Mouse (Mus musculus) hindbrain, postnatal 0 days (tissue): ENCODE measurements around the gene Cntnap1. TPM values are rescaled to one million over a fixed set of nuclear protein-coding genes. Genes with fewer than 3 reads are reported as not detected.
"Not testable (repeated sequence)": the region's sequence is repeated elsewhere in the genome, so short reads cannot be mapped to it uniquely, and the experiment has no call there.

Source experiments
- ATAC-seq: fragments of 200-750 bp; cut with Nextera tagmentation; 2 replicates; pipeline ENCODE4 v1.8.0; 2017; ENCODE audit warnings: mild to moderate bottlenecking, moderate TSS enrichment, moderate library complexity
- DNase-seq: peaks from one replicate; pipeline ENCODE4 v3.0.0-alpha.2; 2015; ENCODE audit warnings: low spot score
- H3K27ac ChIP-seq: fragments of 300-500 bp; sonication (generic); 2 replicates; pipeline ENCODE4 v1.5.1; 2014; ENCODE audit warnings: mild to moderate bottlenecking
- H3K27me3 ChIP-seq: fragments of 300-500 bp; sonication (generic); 2 replicates; pipeline ENCODE4 v1.6.1; 2014; ENCODE audit warnings: low read length, mixed read lengths; ENCODE audit not compliant: insufficient read depth
- H3K36me3 ChIP-seq: fragments of 300-500 bp; sonication (generic); 2 replicates; pipeline ENCODE4 v1.6.1; 2014; ENCODE audit warnings: low read length, mixed read lengths; ENCODE audit not compliant: insufficient read depth
- H3K4me1 ChIP-seq: fragments of 300-500 bp; sonication (generic); 2 replicates; pipeline ENCODE4 v1.6.1; 2014; ENCODE audit warnings: antibody characterized with exemption, low read length, mixed read lengths; ENCODE audit not compliant: insufficient read depth
- H3K4me2 ChIP-seq: fragments of 300-500 bp; sonication (generic); 2 replicates; pipeline ENCODE4 v1.6.1; 2014; ENCODE audit warnings: low read depth, mild to moderate bottlenecking, low read length, moderate library complexity, mixed read lengths
- H3K4me3 ChIP-seq: fragments of 300-500 bp; sonication (generic); 2 replicates; pipeline ENCODE4 v1.5.1; 2014; ENCODE audit warnings: low read length
- H3K9ac ChIP-seq: fragments of 300-500 bp; sonication (generic); replicated peaks from 2 replicates; pipeline ENCODE4 v1.6.1; 2014; ENCODE audit warnings: mild to moderate bottlenecking, low read length, moderate library complexity, mixed read lengths
- H3K9me3 ChIP-seq: fragments of 300-500 bp; sonication (generic); 2 replicates; pipeline ENCODE4 v1.6.1; 2016; ENCODE audit warnings: low read length, mixed read lengths
- CTCF ChIP-seq: IDR thresholded peaks from 2 replicates; pipeline ENCODE4 v1.5.1; 2016; ENCODE audit warnings: antibody characterized with exemption, control low read depth, low read depth
- WGBS: fragments of 180-500 bp; shearing (Covaris S2); extraction: QIAGEN DNeasy Blood & Tissue Kit; methylation state at CpG from one replicate; pipeline ENCODE4 v1.1.7; 2014; 5-methylcytosine and 5-hydroxymethylcytosine counted together
- polyA plus RNA-seq: library from polyadenylated mRNA; unstranded; fragments of >200 nt; fragmentation: Nextera tagmentation; extraction: Ambion mirVana; gene quantifications from 2 replicates; pipeline ENCODE4 v1.2.1, GENCODE M21; 2015
- total RNA-seq: library from RNA; depleted of rRNA; stranded (reverse); fragments of >200 nt; gene quantifications from 2 replicates; pipeline ENCODE4 v1.2.3, GENCODE M21; 2014

Cntnap1 gene
- total and polyA plus RNA-seq, 2 experiments from 2014 or later = 6.5 to 28.9 TPM

DNA sequence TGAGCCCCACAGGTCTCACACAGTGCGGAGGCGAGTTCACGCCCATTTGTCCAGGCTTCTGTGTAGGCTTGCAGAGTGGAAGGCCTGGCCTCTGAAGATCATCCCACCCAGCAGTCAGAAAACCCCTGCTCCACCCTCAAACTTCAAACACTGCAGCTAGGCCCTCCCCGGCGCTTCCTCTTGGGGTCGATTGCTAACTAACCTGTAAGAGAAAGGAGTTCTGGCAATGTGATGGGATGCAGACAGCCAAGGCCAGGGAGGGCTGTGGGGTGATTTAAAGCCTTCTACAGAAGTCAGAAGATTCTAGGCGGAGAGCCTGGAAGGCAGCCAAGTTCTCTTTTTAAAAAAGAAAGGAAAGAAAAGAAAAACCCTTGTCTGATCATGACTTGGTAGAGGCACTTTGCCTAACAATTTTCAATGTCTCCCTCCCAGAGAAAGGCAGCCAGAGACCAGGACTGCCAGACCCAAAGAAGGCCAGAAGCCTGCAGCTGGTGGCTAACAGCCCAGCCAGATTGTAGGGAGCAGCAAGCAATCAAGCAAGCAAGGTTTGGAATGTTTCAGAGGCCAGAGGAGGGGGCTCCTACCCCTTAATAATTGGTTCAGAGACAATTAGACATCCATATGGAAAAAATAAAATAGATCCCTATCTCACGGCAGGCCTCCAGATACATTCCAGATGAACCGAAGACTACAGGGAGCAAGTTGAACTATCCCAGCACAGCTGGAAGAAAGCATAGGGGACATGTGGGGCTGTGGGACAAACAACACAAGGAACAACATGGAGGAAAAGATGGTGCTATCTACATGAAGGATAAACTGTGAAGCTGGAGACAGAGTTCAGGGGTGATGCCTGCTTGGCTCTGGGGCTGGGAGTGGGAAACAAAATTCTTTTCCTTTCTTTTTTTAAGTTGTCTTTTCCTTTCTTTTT is 20.9 kb upstream of the Cntnap1 start:
- no peak for TF ChIP-seq CTCF
- DNase-seq (peak; percentile 69), ATAC-seq (no peak)
- Histone ChIP-seq H3K4me1 (no peaks in the 10 kb centered on the region), H3K9me3 (no peaks in the 10 kb centered on the region), H3K4me2 (no peak overlapping the region), H3K9ac (no peak overlapping the region), H3K27ac (peak overlapping the region; percentile 41), H3K4me3 (no peak overlapping the region), H3K27me3 (no peaks in the 10 kb centered on the region), H3K36me3 (no peaks in the 10 kb centered on the region)
- 41% methylated on average over 9 of the region's 9 CpGs for WGBS

DNA sequence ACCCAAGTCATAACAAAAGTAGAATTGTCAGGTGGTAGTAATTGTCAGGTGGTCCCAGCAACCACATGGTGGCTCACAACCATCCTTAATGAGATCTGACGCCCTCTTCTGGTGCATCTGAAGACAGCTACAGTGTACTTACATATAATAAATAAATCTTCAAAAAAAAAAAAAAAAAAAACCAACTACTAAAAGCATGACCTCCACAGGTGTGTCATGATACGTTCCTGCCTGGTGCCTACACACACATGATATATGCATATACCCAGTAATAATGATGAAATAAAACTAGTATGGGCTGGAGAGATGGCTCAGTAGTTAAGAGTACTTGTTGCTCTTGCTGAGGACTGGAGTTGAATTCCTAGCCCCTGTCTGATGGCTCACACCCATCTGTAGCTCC is 19.3 kb upstream of the Cntnap1 start:
- Histone ChIP-seq H3K27me3 (no peaks in the 10 kb centered on the region), H3K27ac (no peak overlapping the region), H3K36me3 (no peaks in the 10 kb centered on the region), H3K4me2 (no peak overlapping the region), H3K4me1 (no peaks in the 10 kb centered on the region), H3K4me3 (no peak overlapping the region), H3K9me3 (no peaks in the 10 kb centered on the region), H3K9ac (no peak overlapping the region)
- WGBS = 50% methylated on average over 2 of the region's 2 CpGs
- TF ChIP-seq CTCF = no peak
- DNase-seq = no peak
- no peak for ATAC-seq

DNA sequence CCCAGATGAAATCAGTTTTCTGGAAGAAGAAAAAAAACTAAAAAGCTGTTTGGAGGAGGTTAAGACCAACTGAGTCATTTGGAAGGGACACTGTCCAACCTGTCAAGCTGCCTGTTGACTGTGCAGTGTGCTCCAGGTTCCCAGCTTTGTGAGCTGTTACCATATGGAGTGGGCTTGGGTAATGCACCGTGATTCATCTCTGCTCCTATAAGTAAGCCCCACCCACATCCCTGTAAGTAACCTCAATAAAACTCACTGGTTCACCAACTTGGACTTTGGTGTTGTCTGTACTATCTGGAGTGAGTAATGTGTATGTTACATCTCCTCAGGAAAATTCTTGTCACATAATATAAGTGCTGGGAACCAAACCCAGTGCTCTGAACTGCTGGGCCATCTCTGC is 17.5 kb upstream of the Cntnap1 start:
- no peak overlapping the region for H3K4me3 ChIP-seq
- no peaks in the 10 kb centered on the region for H3K36me3 ChIP-seq
- H3K27me3 ChIP-seq = no peaks in the 10 kb centered on the region
- DNase-seq (no peak), ATAC-seq (no peak)
- no peak overlapping the region for H3K27ac ChIP-seq
- H3K9ac ChIP-seq = no peak overlapping the region
- no peak overlapping the region for H3K4me2 ChIP-seq
- no peaks in the 10 kb centered on the region for H3K9me3 ChIP-seq
- no peaks in the 10 kb centered on the region for H3K4me1 ChIP-seq
- 81% methylated on average over 1 of the region's 1 CpGs for WGBS
- TF ChIP-seq CTCF = no peak

DNA sequence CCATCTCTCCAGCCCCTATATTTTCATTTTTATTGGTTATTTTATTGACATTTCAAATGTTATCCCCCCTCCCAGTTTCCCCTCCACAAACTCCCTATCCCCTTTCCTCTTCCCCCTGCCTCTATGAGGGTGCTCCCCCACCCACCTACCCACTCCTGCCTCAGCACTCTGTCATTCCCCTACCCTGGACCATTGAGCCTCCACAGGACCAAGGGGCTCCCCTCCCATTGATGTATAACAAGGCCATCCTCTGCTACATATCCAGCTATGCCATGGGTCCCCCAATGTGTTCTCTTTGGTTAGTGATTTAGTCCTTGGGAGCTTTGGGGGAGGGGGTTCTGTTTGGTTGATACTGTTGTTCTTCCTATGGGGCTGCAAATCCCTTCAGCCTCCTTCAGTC is 15.7 kb upstream of the Cntnap1 start:
- Histone ChIP-seq H3K9me3 (no peaks in the 10 kb centered on the region), H3K4me2 (no peak overlapping the region), H3K27ac (no peak overlapping the region), H3K4me1 (no peaks in the 10 kb centered on the region), H3K4me3 (no peak overlapping the region), H3K36me3 (no peaks in the 10 kb centered on the region), H3K9ac (no peak overlapping the region), H3K27me3 (no peaks in the 10 kb centered on the region)
- no peak for TF ChIP-seq CTCF
- DNase-seq (no peak), ATAC-seq (no peak)

DNA sequence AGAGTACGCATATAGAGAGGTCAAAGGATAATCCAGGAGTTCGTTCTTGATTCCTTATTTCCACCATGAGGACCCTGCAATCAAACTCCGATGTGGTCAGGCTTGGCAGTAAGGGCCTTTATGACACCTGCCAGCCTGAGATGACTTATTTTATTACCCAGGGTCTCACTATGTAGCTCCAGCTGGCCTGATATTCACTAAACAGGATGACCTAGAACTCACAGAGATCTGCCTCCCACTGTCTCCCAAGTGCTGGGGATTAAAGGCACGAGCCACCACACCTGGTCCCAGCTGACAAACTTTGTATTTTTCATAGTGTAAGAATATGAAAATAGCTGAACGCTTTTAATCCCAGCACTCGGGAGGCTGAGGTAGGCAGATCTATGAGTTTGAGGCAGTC is 15.2 kb upstream of the Cntnap1 start:
- Histone ChIP-seq H3K27me3 (no peaks in the 10 kb centered on the region), H3K4me1 (no peaks in the 10 kb centered on the region), H3K9ac (no peak overlapping the region), H3K9me3 (no peaks in the 10 kb centered on the region), H3K36me3 (no peaks in the 10 kb centered on the region), H3K4me2 (peak overlapping the region; percentile 62; the same call in 1 of the 2 replicates), H3K27ac (0 out of 2 replicates have a peak overlapping the region, but pooled peaks have one; percentile 79), H3K4me3 (no peak overlapping the region)
- no peak for TF ChIP-seq CTCF
- WGBS = 68% methylated on average over 6 of the region's 6 CpGs
- DNase-seq (no peak), ATAC-seq (no peak)

DNA sequence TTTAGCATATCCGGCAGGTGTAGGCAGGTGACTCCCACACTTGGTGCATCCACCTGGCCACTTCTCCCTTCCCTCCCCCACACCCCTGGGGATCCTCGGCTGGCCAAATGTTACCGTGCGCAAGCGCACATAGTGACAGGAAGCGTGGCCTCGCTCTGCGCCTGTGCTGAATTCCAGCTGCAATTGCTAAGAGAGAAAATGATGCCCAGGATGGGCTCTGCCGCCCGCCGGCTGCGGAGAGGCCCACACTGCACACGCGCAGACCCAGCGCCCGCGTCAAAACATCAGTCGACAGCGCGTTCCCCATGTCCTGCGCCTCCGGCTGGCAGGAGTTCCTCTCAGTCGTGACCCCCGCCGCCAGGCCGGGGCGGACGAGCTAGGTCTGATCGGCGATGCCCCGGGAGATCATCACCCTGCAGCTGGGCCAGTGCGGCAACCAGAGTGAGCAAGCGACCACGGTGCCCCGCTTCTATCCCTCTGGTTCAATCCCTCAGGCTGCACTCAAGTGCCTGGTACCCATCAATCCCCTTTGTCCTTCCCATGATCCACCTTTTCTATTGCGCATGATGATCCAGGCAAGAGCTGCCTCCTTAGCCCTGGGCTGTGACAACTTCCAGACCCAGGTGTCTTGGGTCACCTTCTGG is 14.5 kb upstream of the Cntnap1 start, which contains the start of gene Tubg2:
Gene Tubg2, plus strand, starts transcription at position 180 of the 644 bp plus-strand sequence.
- peak; percentile 93 for DNase-seq
- no peak for TF ChIP-seq CTCF
- Histone ChIP-seq H3K36me3 (no peaks in the 10 kb centered on the region), H3K27me3 (no peaks in the 10 kb centered on the region), H3K27ac (peak within 1 kb of the TSS; percentile 79), H3K4me1 (no peaks in the 10 kb centered on the region), H3K4me3 (peak within 1 kb of the TSS; percentile 33), H3K9ac (peak within 1 kb of the TSS; percentile 59), H3K9me3 (no peaks in the 10 kb centered on the region), H3K4me2 (peak within 1 kb of the TSS; percentile 62)
- WGBS = under 1% methylated on average over 36 of the region's 36 CpGs
- ATAC-seq = peak; percentile 95

DNA sequence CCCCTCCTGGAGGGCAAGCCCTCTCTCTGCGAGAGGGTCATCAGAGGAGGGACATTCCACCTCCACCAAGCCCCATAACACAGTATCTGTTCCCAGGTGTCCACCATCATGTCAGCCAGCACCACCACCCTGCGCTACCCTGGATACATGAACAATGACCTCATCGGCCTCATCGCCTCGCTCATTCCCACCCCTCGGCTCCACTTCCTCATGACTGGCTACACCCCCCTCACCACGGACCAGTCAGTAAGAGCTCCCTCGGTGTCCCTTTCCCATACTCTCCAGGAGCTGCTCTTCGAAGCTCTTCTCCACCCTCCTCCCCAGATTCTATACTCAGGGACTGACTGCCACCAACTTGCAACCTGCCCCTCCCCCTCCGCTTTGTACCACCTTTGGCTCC is 10.2 kb upstream of the Cntnap1 start:
- H3K27ac ChIP-seq, H3K9ac ChIP-seq, H3K9me3 ChIP-seq, ATAC-seq, H3K27me3 ChIP-seq, H3K4me2 ChIP-seq, H3K4me3 ChIP-seq, H3K4me1 ChIP-seq, DNase-seq: not testable (repeated sequence)
- 77% methylated on average over 7 of the region's 10 CpGs for whole genome bisulfite sequencing
- peaks cover 10% of the 10 kb centered on the region; the same call in 1 of the 2 replicates for H3K36me3 ChIP-seq

DNA sequence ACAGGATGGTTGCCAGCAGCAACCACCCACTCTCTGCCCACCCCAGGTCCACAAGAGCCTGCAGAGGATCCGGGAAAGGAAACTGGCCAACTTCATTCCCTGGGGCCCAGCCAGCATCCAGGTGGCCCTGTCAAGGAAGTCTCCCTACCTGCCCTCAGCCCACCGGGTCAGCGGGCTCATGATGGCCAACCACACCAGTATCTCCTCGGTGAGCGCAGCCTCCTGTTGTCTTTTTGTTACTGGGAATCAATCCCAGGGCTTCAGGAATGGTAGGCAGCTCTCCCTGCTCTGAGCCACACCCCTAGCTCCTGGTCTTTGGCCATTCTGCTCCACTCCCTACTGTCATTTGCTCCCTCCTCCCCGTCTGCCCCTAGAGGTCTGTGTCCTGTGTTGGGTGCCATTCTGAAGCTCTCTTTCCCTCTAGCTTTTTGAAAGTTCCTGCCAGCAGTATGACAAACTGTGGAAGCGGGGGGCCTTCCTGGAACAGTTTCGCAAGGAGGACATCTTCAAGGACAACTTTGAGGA is 9.3 kb upstream of the Cntnap1 start:
- H3K9me3 ChIP-seq, H3K27ac ChIP-seq, ATAC-seq, H3K4me2 ChIP-seq, H3K4me1 ChIP-seq, DNase-seq, H3K9ac ChIP-seq, H3K4me3 ChIP-seq: not testable (repeated sequence)
- WGBS = 70% methylated on average over 6 of the region's 8 CpGs
- Histone ChIP-seq H3K27me3 (peaks cover 11% of the 10 kb centered on the region), H3K36me3 (peaks cover 17% of the 10 kb centered on the region; the same call in 1 of the 2 replicates)
